Mouse (Mus musculus) neural tube, embryonic 10.5 days (tissue): Measurements from ENCODE around the gene Sirt4.
"Not testable (repeated sequence)": the region's sequence is repeated elsewhere in the genome, so short reads cannot be mapped to it uniquely, and the experiment has no call there.

Experiments
- DNase-seq: peaks from one replicate; pipeline ENCODE4 v3.0.0-alpha.2; 2017; ENCODE audit warnings: low spot score; ENCODE audit errors: extremely low spot score

Gene Sirt4

GRCm38 (mm10) chr5:115483947-115484920 is at the start of gene Sirt4:
TSS of gene Sirt4 (minus strand) at chr5:115484725.
- peak; percentile 77 for DNase-seq

- DNase-seq: no peak
These were observed 47.2 kb upstream of the Sirt4 start for GRCm38 (mm10) chr5:115531671-115532270.

GRCm38 (mm10) chr5:115530447-115530809 is 45.9 kb upstream of the Sirt4 start:
- no peak for DNase-seq

GRCm38 (mm10) chr5:115529742-115530446 is 45.4 kb upstream of the Sirt4 start:
- DNase-seq: no peak

- DNase-seq: no peak
These were observed 44.8 kb upstream of the Sirt4 start for GRCm38 (mm10) chr5:115529364-115529741.

GRCm38 (mm10) chr5:115528128-115528527 is 43.6 kb upstream of the Sirt4 start:
- DNase-seq: no peak

GRCm38 (mm10) chr5:115526456-115527202 is 42.1 kb upstream of the Sirt4 start:
- DNase-seq: no peak

GRCm38 (mm10) chr5:115525943-115526342 is 41.4 kb upstream of the Sirt4 start:
- DNase-seq: no peak

- DNase-seq: no peak
These were observed 40.9 kb upstream of the Sirt4 start for GRCm38 (mm10) chr5:115525416-115525815.

- DNase-seq: no peak
These were observed 39.9 kb upstream of the Sirt4 start for GRCm38 (mm10) chr5:115524471-115524870.

- DNase-seq: peak; percentile 62
These were observed 39.4 kb upstream of the Sirt4 start for GRCm38 (mm10) chr5:115523971-115524370.

- DNase-seq: no peak
These were observed 38.5 kb upstream of the Sirt4 start for GRCm38 (mm10) chr5:115522981-115523499.

- DNase-seq: no peak
These were observed 38.0 kb upstream of the Sirt4 start for GRCm38 (mm10) chr5:115522531-115522930.

GRCm38 (mm10) chr5:115521553-115522461 is 37.3 kb upstream of the Sirt4 start:
- DNase-seq: no peak

- DNase-seq: no peak
These were observed 35.9 kb upstream of the Sirt4 start for GRCm38 (mm10) chr5:115520325-115520869.

- DNase-seq: not testable (repeated sequence)
These were observed 33.7 kb upstream of the Sirt4 start for GRCm38 (mm10) chr5:115518214-115518613.

- no peak for DNase-seq
These were observed 33.0 kb upstream of the Sirt4 start for GRCm38 (mm10) chr5:115517501-115517900.

GRCm38 (mm10) chr5:115516908-115517307 is 32.4 kb upstream of the Sirt4 start:
- DNase-seq: no peak

GRCm38 (mm10) chr5:115516081-115516907 is 31.8 kb upstream of the Sirt4 start:
- DNase-seq: no peak
